Mouse (Mus musculus): ENCODE results near the gene Shtn1. TPM values are rescaled to one million over a fixed set of nuclear protein-coding genes. Genes with fewer than 3 reads are reported as not detected.

Shtn1 gene
- polyA plus RNA-seq, 1 experiment from 2014 or later, result 2.3 TPM

- Histone ChIP-seq H3K4me1 (peaks cover 11% of the 10 kb centered on the region), H3K9ac (no peak overlapping the region), H3K36me3 (no peaks in the 10 kb centered on the region), H3K4me2 (no peak overlapping the region), H3K4me3 (replicated peaks) (no peak overlapping the region), H3K9me3 (replicated peaks) (no peaks in the 10 kb centered on the region), H3K27ac (no peak overlapping the region), H3K27me3 (peaks cover 38% of the 10 kb centered on the region)
- 74% methylated on average over 4 of the region's 4 CpGs for WGBS
- ATAC-seq (replicated peaks; ENCODE audit: low FRiP score), result no peak
Measured at GRCm38 (mm10) chr19:59071396-59071795, 4.5 kb downstream of the Shtn1 start.

- 66% methylated on average over 1 of the region's 1 CpGs for WGBS
- no peak overlapping the region for H3K9ac ChIP-seq
- H3K27me3 ChIP-seq, result peaks cover 5% of the 10 kb centered on the region; the same call in 1 of the 2 replicates
- H3K9me3 ChIP-seq (replicated peaks), result no peaks in the 10 kb centered on the region
- H3K4me3 ChIP-seq (replicated peaks), result no peak overlapping the region
- H3K4me1 ChIP-seq, result no peaks in the 10 kb centered on the region
- no peaks in the 10 kb centered on the region for H3K36me3 ChIP-seq
- no peak for ATAC-seq (replicated peaks; ENCODE audit: low FRiP score)
- no peak overlapping the region for H3K27ac ChIP-seq
- no peak overlapping the region for H3K4me2 ChIP-seq
Measured at GRCm38 (mm10) chr19:59067652-59068051, 8.2 kb downstream of the Shtn1 start.

GRCm38 (mm10) chr19:59066670-59067069, 9.2 kb downstream of the Shtn1 start:
- Histone ChIP-seq H3K36me3 (no peaks in the 10 kb centered on the region), H3K27ac (no peak overlapping the region), H3K4me2 (no peak overlapping the region), H3K27me3 (no peaks in the 10 kb centered on the region), H3K4me3 (replicated peaks) (no peak overlapping the region), H3K9ac (no peak overlapping the region), H3K9me3 (replicated peaks) (no peaks in the 10 kb centered on the region), H3K4me1 (no peaks in the 10 kb centered on the region)
- 86% methylated on average over 2 of the region's 2 CpGs for WGBS
- no peak for ATAC-seq (replicated peaks; ENCODE audit: low FRiP score)

- H3K4me1 ChIP-seq, result no peaks in the 10 kb centered on the region
- no peak overlapping the region for H3K4me2 ChIP-seq
- H3K9ac ChIP-seq, result no peak overlapping the region
- no peaks in the 10 kb centered on the region for H3K27me3 ChIP-seq
- no peak overlapping the region for H3K27ac ChIP-seq
- 51% methylated on average over 5 of the region's 5 CpGs for WGBS
- no peak overlapping the region for H3K4me3 ChIP-seq (replicated peaks)
- no peaks in the 10 kb centered on the region for H3K36me3 ChIP-seq
- no peak for ATAC-seq (replicated peaks; ENCODE audit: low FRiP score)
- H3K9me3 ChIP-seq (replicated peaks), result no peaks in the 10 kb centered on the region
Measured at GRCm38 (mm10) chr19:59066115-59066514, 9.8 kb downstream of the Shtn1 start.

- Histone ChIP-seq H3K4me3 (replicated peaks) (no peak overlapping the region), H3K4me1 (no peaks in the 10 kb centered on the region), H3K9me3 (replicated peaks) (no peaks in the 10 kb centered on the region), H3K27ac (no peak overlapping the region), H3K36me3 (no peaks in the 10 kb centered on the region), H3K9ac (no peak overlapping the region), H3K4me2 (no peak overlapping the region), H3K27me3 (no peaks in the 10 kb centered on the region)
- WGBS, result 76% methylated on average over 5 of the region's 5 CpGs
- no peak for ATAC-seq (replicated peaks; ENCODE audit: low FRiP score)
Measured at GRCm38 (mm10) chr19:59064616-59065015, 11.3 kb downstream of the Shtn1 start.

- Histone ChIP-seq H3K4me2 (no peak overlapping the region), H3K9ac (no peak overlapping the region), H3K9me3 (replicated peaks) (no peaks in the 10 kb centered on the region), H3K27ac (no peak overlapping the region), H3K4me1 (no peaks in the 10 kb centered on the region), H3K27me3 (no peaks in the 10 kb centered on the region), H3K36me3 (no peaks in the 10 kb centered on the region), H3K4me3 (replicated peaks) (no peak overlapping the region)
- WGBS, result 74% methylated on average over 5 of the region's 5 CpGs
- no peak for ATAC-seq (replicated peaks; ENCODE audit: low FRiP score)
Measured at GRCm38 (mm10) chr19:59063568-59063967, 12.3 kb downstream of the Shtn1 start.

GRCm38 (mm10) chr19:59058105-59058504, 17.8 kb downstream of the Shtn1 start:
- no peaks in the 10 kb centered on the region for H3K36me3 ChIP-seq
- no peak overlapping the region for H3K27ac ChIP-seq
- WGBS, result 87% methylated on average over 4 of the region's 4 CpGs
- no peak overlapping the region for H3K9ac ChIP-seq
- H3K27me3 ChIP-seq, result no peaks in the 10 kb centered on the region
- no peaks in the 10 kb centered on the region for H3K9me3 ChIP-seq (replicated peaks)
- no peak overlapping the region for H3K4me3 ChIP-seq (replicated peaks)
- ATAC-seq (replicated peaks; ENCODE audit: low FRiP score), result no peak
- no peak overlapping the region for H3K4me2 ChIP-seq
- H3K4me1 ChIP-seq, result no peaks in the 10 kb centered on the region

- 34% methylated on average over 5 of the region's 5 CpGs for WGBS
Measured at GRCm38 (mm10) chr19:59057366-59057765, 18.5 kb downstream of the Shtn1 start.

GRCm38 (mm10) chr19:59054632-59054951, 21.3 kb downstream of the Shtn1 start:
- no peak overlapping the region for H3K27ac ChIP-seq
- WGBS, result 69% methylated on average over 6 of the region's 6 CpGs
- H3K36me3 ChIP-seq, result no peaks in the 10 kb centered on the region
- H3K9me3 ChIP-seq (replicated peaks), result no peaks in the 10 kb centered on the region
- no peaks in the 10 kb centered on the region for H3K4me1 ChIP-seq
- H3K4me3 ChIP-seq (replicated peaks), result no peak overlapping the region
- no peak overlapping the region for H3K9ac ChIP-seq
- ATAC-seq (replicated peaks; ENCODE audit: low FRiP score), result no peak
- H3K4me2 ChIP-seq, result no peak overlapping the region
- H3K27me3 ChIP-seq, result no peaks in the 10 kb centered on the region

More at GRCm38 (mm10) chr19:59057366-59057765, 18.5 kb downstream of the Shtn1 start:
- no peak overlapping the region for H3K27ac ChIP-seq
- no peak overlapping the region for H3K4me3 ChIP-seq (replicated peaks)
- H3K4me2 ChIP-seq, result no peak overlapping the region
- ATAC-seq (replicated peaks; ENCODE audit: low FRiP score), result no peak
- H3K36me3 ChIP-seq, result no peaks in the 10 kb centered on the region
- H3K9ac ChIP-seq, result no peak overlapping the region
- no peaks in the 10 kb centered on the region for H3K4me1 ChIP-seq
- no peaks in the 10 kb centered on the region for H3K9me3 ChIP-seq (replicated peaks)
- H3K27me3 ChIP-seq, result no peaks in the 10 kb centered on the region

GRCm38 (mm10) chr19:59053931-59054631, 21.8 kb downstream of the Shtn1 start:
- Histone ChIP-seq H3K27me3 (no peaks in the 10 kb centered on the region), H3K4me2 (no peak overlapping the region), H3K4me1 (no peaks in the 10 kb centered on the region), H3K27ac (no peak overlapping the region), H3K9me3 (replicated peaks) (no peaks in the 10 kb centered on the region), H3K9ac (no peak overlapping the region), H3K36me3 (no peaks in the 10 kb centered on the region), H3K4me3 (replicated peaks) (no peak overlapping the region)
- no peak for ATAC-seq (replicated peaks; ENCODE audit: low FRiP score)
- 91% methylated on average over 6 of the region's 6 CpGs for WGBS

GRCm38 (mm10) chr19:59052783-59053490, 23.0 kb downstream of the Shtn1 start:
- ATAC-seq (replicated peaks; ENCODE audit: low FRiP score), result no peak
- no peak overlapping the region for H3K4me3 ChIP-seq (replicated peaks)
- no peaks in the 10 kb centered on the region for H3K27me3 ChIP-seq
- no peaks in the 10 kb centered on the region for H3K36me3 ChIP-seq
- H3K27ac ChIP-seq, result no peak overlapping the region
- no peaks in the 10 kb centered on the region for H3K4me1 ChIP-seq
- no peaks in the 10 kb centered on the region for H3K9me3 ChIP-seq (replicated peaks)
- no peak overlapping the region for H3K9ac ChIP-seq
- WGBS, result 85% methylated on average over 9 of the region's 9 CpGs
- no peak overlapping the region for H3K4me2 ChIP-seq

- WGBS, result 75% methylated on average over 4 of the region's 4 CpGs
- no peaks in the 10 kb centered on the region for H3K27me3 ChIP-seq
- H3K4me3 ChIP-seq (replicated peaks), result no peak overlapping the region
- H3K4me2 ChIP-seq, result no peak overlapping the region
- H3K4me1 ChIP-seq, result no peaks in the 10 kb centered on the region
- H3K36me3 ChIP-seq, result no peaks in the 10 kb centered on the region
- ATAC-seq (replicated peaks; ENCODE audit: low FRiP score), result no peak
- H3K9me3 ChIP-seq (replicated peaks), result no peaks in the 10 kb centered on the region
- H3K27ac ChIP-seq, result no peak overlapping the region
- no peak overlapping the region for H3K9ac ChIP-seq
Measured at GRCm38 (mm10) chr19:59052053-59052452, 23.8 kb downstream of the Shtn1 start.
